Mouse (Mus musculus) embryonic facial prominence, embryonic 13.5 days (tissue): Measurements from ENCODE around the gene Fndc3b. TPM values are rescaled to one million over a fixed set of nuclear protein-coding genes. Genes with fewer than 3 reads are reported as not detected.
A peak's percentile ranks its signal among the peaks of the same experiment; 100 is the strongest.
"Not testable (repeated sequence)": the region's sequence is repeated elsewhere in the genome, so short reads cannot be mapped to it uniquely, and the experiment has no call there.

Experiments
- ATAC-seq: fragments of 200-750 bp; cut with Nextera tagmentation; 2 replicates; pipeline ENCODE4 v1.8.0; 2017; ENCODE audit warnings: low read depth; ENCODE audit not compliant: insufficient number of reproducible peaks, insufficient read depth, low FRiP score, low TSS enrichment
- H3K27ac ChIP-seq: fragments of 300-500 bp; sonication (generic); 2 replicates; pipeline ENCODE4 v1.5.1; 2015; ENCODE audit warnings: moderate library complexity, mild to moderate bottlenecking, inconsistent platforms
- H3K27me3 ChIP-seq: fragments of 300-500 bp; sonication (generic); 2 replicates; pipeline ENCODE4 v1.6.1; 2015; ENCODE audit warnings: mild to moderate bottlenecking, inconsistent platforms
- H3K36me3 ChIP-seq: fragments of 300-500 bp; sonication (generic); 2 replicates; pipeline ENCODE4 v1.6.1; 2015; ENCODE audit warnings: mild to moderate bottlenecking, inconsistent platforms
- H3K4me1 ChIP-seq: fragments of 300-500 bp; sonication (generic); 2 replicates; pipeline ENCODE4 v1.6.1; 2015; ENCODE audit warnings: inconsistent platforms
- H3K4me2 ChIP-seq: fragments of 300-500 bp; sonication (generic); 2 replicates; pipeline ENCODE4 v1.6.1; 2015; ENCODE audit warnings: moderate library complexity, mild to moderate bottlenecking, inconsistent platforms
- H3K4me3 ChIP-seq: fragments of 300-500 bp; sonication (generic); 2 replicates; pipeline ENCODE4 v1.5.1; 2015; ENCODE audit warnings: mild to moderate bottlenecking, inconsistent platforms
- H3K9ac ChIP-seq: fragments of 300-500 bp; sonication (generic); 2 replicates; pipeline ENCODE4 v1.6.1; 2015; ENCODE audit warnings: mild to moderate bottlenecking, inconsistent platforms
- H3K9me3 ChIP-seq: fragments of 300-500 bp; sonication (generic); 2 replicates; pipeline ENCODE4 v1.6.1; 2016; ENCODE audit warnings: inconsistent platforms
- WGBS: fragments of 180-500 bp; shearing (Covaris S2); methylation state at CpG from one replicate; pipeline ENCODE4 v1.1.7; 2015; ENCODE audit warnings: mixed read lengths; 5-methylcytosine and 5-hydroxymethylcytosine counted together
- polyA plus RNA-seq: library from polyadenylated mRNA; unstranded; fragments of >200 nt; fragmentation: Nextera tagmentation; extraction: Ambion mirVana; gene quantifications from 2 replicates; pipeline ENCODE4 v1.2.1, GENCODE M21; 2015

The Fndc3b gene
- polyA plus RNA-seq, 1 experiment from 2014 or later = 26.6 TPM

- WGBS = 59% methylated on average over 3 of the region's 3 CpGs
- no peak overlapping the region for H3K9ac ChIP-seq
- no peak for ATAC-seq
- H3K4me2 ChIP-seq = no peak overlapping the region
- H3K9me3 ChIP-seq = no peaks in the 10 kb centered on the region
- H3K27me3 ChIP-seq = no peaks in the 10 kb centered on the region
- peaks cover 8% of the 10 kb centered on the region for H3K36me3 ChIP-seq
- no peak overlapping the region for H3K4me3 ChIP-seq
- no peak overlapping the region for H3K27ac ChIP-seq
- H3K4me1 ChIP-seq = no peaks in the 10 kb centered on the region
Observed at GRCm38 (mm10) chr3:27413566-27413965, 297.5 kb downstream of the Fndc3b start.

DNA sequence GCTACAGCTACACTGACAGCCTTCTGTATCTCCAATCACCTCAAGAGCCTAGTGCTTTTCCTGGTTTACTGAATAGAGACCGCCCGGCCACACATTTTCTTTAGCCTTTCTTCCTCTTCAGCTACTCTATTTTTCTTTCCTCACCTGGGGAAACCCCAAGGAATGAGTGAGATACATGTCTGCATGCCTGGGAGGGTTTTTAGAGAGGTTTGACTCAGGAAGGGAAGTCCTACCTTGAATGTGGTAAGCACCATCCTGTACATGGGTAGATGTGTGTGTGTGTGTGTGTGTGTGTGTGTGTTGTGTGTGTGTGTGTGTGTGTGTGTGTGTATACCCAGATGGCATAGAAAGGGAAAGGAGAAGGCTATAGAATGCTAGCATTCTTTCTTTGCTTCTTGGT, 299.8 kb downstream of the Fndc3b start:
- no peaks in the 10 kb centered on the region for H3K27me3 ChIP-seq
- no peak overlapping the region for H3K9ac ChIP-seq
- no peak overlapping the region for H3K4me2 ChIP-seq
- H3K4me3 ChIP-seq = no peak overlapping the region
- H3K27ac ChIP-seq = no peak overlapping the region
- no peaks in the 10 kb centered on the region for H3K9me3 ChIP-seq
- ATAC-seq = no peak
- 95% methylated on average over 2 of the region's 2 CpGs for WGBS
- no peaks in the 10 kb centered on the region for H3K4me1 ChIP-seq
- no peaks in the 10 kb centered on the region for H3K36me3 ChIP-seq

GRCm38 (mm10) chr3:27408564-27408963, 302.5 kb downstream of the Fndc3b start:
- H3K27me3 ChIP-seq = no peaks in the 10 kb centered on the region
- H3K4me3 ChIP-seq = no peak overlapping the region
- H3K36me3 ChIP-seq = no peaks in the 10 kb centered on the region
- no peak overlapping the region for H3K4me2 ChIP-seq
- no peak for ATAC-seq
- H3K9ac ChIP-seq = no peak overlapping the region
- no peaks in the 10 kb centered on the region for H3K9me3 ChIP-seq
- WGBS = 61% methylated on average over 2 of the region's 2 CpGs
- H3K4me1 ChIP-seq = no peaks in the 10 kb centered on the region
- no peak overlapping the region for H3K27ac ChIP-seq

DNA sequence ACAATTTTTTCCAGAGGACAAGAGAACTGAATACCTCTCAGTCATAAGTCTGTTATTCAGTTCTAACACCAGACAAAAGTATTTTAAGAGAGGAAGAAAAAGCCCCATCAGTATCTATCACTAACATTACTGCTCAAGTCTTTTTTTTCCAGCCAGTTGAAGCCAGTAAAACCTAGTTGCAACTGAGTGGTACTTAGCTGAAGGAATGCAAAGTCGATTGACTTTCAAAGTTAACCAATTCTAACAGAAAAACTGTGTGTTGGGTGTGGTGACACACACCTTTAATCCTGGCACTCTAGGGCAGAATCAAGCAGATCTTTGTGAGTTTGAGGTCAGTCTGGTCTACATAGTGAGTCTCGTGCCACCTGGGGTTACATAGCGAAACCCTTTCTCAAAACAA, 304.7 kb downstream of the Fndc3b start:
- Histone ChIP-seq H3K4me2 (no peak overlapping the region), H3K4me1 (no peaks in the 10 kb centered on the region), H3K27me3 (no peaks in the 10 kb centered on the region), H3K27ac (no peak overlapping the region), H3K4me3 (no peak overlapping the region), H3K9ac (no peak overlapping the region), H3K9me3 (no peaks in the 10 kb centered on the region), H3K36me3 (no peaks in the 10 kb centered on the region)
- WGBS = 83% methylated on average over 3 of the region's 3 CpGs
- ATAC-seq = no peak

- H3K36me3 ChIP-seq, H3K27ac ChIP-seq, H3K4me1 ChIP-seq, H3K9ac ChIP-seq, H3K9me3 ChIP-seq, H3K4me3 ChIP-seq, H3K4me2 ChIP-seq, H3K27me3 ChIP-seq, ATAC-seq: not testable (repeated sequence)
- WGBS = 92% methylated on average over 3 of the region's 3 CpGs
Observed at GRCm38 (mm10) chr3:27400996-27401395, 310.1 kb downstream of the Fndc3b start.

DNA sequence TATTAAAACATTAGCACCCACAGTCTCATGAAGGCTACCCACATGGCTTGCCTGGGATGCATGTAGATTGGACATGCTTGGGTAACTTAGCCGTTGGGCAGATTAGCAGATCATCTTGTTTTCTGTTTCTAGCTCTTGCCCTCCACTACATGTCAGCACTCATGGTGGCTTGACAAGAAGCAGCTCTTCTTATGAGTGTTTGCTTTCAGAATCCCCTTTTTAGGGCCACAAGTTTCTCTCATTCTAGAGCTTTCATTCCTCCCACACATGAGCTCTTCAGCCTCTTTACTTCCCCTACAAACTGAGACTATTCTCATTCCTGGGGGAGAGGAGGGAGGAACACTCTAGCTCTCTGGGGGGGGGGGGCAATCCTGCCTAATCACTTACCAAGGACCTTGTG, 321.2 kb downstream of the Fndc3b start:
- Histone ChIP-seq H3K4me2 (no peak overlapping the region), H3K4me3 (no peak overlapping the region), H3K9ac (no peak overlapping the region), H3K9me3 (no peaks in the 10 kb centered on the region), H3K4me1 (no peaks in the 10 kb centered on the region), H3K36me3 (no peaks in the 10 kb centered on the region), H3K27ac (no peak overlapping the region), H3K27me3 (no peaks in the 10 kb centered on the region)
- 87% methylated on average over 1 of the region's 1 CpGs for WGBS
- ATAC-seq = no peak

GRCm38 (mm10) chr3:27384836-27385235, 326.3 kb downstream of the Fndc3b start:
- Histone ChIP-seq H3K9ac (no peak overlapping the region), H3K27ac (no peak overlapping the region), H3K9me3 (no peaks in the 10 kb centered on the region), H3K27me3 (no peaks in the 10 kb centered on the region), H3K4me3 (no peak overlapping the region), H3K36me3 (no peaks in the 10 kb centered on the region), H3K4me1 (no peaks in the 10 kb centered on the region), H3K4me2 (no peak overlapping the region)
- ATAC-seq = no peak
- WGBS = 56% methylated on average over 3 of the region's 3 CpGs

DNA sequence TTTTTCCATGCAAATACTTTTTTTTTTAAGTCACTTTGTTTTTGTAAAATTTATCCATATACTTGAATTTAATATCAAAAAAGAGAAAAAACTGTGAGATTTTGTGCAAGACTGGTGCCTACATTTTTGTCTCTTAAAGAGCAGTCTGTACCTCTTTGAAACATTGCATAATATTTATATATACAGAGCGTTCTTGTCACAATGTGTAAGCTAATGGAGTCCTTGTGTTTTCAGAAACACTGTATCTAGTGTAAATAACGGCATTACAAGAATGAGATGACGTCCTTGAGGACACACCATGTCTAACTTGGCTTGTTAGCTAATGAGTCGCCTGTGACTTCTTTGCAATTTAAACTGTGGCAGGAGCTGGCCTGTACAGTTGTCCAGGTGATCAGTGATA, 333.2 kb downstream of the Fndc3b start:
- ATAC-seq = no peak
- no peak overlapping the region for H3K4me3 ChIP-seq
- H3K9ac ChIP-seq = no peak overlapping the region
- H3K27me3 ChIP-seq = peaks cover 27% of the 10 kb centered on the region
- no peaks in the 10 kb centered on the region for H3K36me3 ChIP-seq
- H3K9me3 ChIP-seq = no peaks in the 10 kb centered on the region
- H3K27ac ChIP-seq = no peak overlapping the region
- WGBS = 72% methylated on average over 4 of the region's 4 CpGs
- no peaks in the 10 kb centered on the region for H3K4me1 ChIP-seq
- H3K4me2 ChIP-seq = no peak overlapping the region

DNA sequence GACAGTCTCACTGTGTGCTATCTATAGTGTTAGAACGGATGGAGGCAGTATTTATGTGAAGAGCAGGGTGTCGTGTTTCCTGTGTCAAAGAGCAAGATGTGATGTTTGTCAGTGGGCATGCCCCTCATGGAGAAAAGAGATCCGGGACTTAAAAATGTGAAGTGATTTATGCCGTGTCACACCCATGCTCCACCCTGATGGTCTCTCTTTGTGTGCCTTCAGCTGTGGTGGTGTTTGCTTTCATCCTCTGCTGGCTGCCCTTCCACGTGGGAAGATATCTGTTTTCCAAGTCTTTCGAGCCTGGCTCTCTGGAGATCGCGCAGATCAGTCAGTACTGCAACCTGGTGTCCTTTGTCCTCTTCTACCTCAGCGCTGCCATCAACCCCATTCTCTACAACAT, 336.7 kb downstream of the Fndc3b start:
- Histone ChIP-seq H3K4me1 (peaks cover 8% of the 10 kb centered on the region), H3K27ac (no peak overlapping the region), H3K9ac (no peak overlapping the region), H3K4me2 (no peak overlapping the region), H3K36me3 (no peaks in the 10 kb centered on the region), H3K4me3 (no peak overlapping the region), H3K27me3 (peaks cover 62% of the 10 kb centered on the region), H3K9me3 (no peaks in the 10 kb centered on the region)
- 54% methylated on average over 9 of the region's 9 CpGs for WGBS
- no peak for ATAC-seq

DNA sequence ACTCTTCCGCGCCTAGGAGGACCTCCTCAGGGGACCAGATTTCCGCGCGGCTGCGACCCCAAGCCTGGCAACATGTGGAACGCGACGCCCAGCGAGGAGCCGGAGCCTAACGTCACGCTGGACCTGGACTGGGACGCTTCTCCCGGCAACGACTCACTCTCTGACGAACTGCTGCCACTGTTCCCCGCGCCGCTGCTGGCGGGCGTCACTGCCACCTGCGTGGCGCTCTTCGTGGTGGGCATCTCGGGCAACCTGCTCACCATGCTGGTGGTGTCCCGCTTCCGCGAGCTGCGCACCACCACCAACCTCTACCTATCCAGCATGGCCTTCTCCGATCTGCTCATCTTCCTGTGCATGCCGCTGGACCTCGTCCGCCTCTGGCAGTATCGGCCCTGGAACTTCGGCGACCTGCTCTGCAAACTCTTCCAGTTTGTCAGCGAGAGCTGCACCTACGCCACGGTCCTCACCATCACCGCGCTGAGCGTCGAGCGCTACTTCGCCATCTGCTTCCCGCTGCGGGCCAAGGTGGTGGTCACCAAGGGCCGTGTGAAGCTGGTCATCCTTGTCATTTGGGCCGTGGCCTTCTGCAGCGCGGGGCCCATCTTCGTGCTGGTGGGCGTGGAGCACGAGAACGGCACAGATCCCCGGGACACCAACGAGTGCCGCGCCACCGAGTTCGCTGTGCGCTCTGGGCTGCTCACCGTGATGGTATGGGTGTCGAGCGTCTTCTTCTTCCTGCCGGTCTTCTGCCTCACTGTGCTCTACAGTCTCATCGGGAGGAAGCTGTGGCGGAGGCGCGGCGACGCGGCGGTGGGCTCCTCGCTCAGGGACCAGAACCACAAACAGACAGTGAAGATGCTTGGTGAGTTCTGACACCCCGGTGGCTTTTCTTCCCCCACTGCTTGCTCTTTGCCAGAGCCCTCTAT, 339.1 kb downstream of the Fndc3b start:
- Histone ChIP-seq H3K4me2 (peak overlapping the region; percentile 54), H3K27me3 (peaks cover 68% of the 10 kb centered on the region), H3K9ac (no peak overlapping the region), H3K36me3 (no peaks in the 10 kb centered on the region), H3K9me3 (no peaks in the 10 kb centered on the region), H3K4me3 (peak overlapping the region; percentile 31), H3K27ac (no peak overlapping the region), H3K4me1 (peaks cover 8% of the 10 kb centered on the region)
- 0 out of 2 replicates have a peak, but pooled peaks have one; percentile 48 for ATAC-seq
- under 1% methylated on average over 77 of the region's 77 CpGs for WGBS

- H3K36me3 ChIP-seq = no peaks in the 10 kb centered on the region
- ATAC-seq = 0 out of 2 replicates have a peak, but pooled peaks have one; percentile 26
- H3K4me2 ChIP-seq = peak within 1 kb of the TSS; percentile 54
- H3K4me3 ChIP-seq = peak within 1 kb of the TSS; percentile 31
- peaks cover 68% of the 10 kb centered on the region for H3K27me3 ChIP-seq
- no peak within 1 kb of the TSS for H3K9ac ChIP-seq
- H3K4me1 ChIP-seq = peaks cover 8% of the 10 kb centered on the region
- H3K9me3 ChIP-seq = no peaks in the 10 kb centered on the region
- no peak within 1 kb of the TSS for H3K27ac ChIP-seq
- WGBS = 2% methylated on average over 19 of the region's 19 CpGs
Observed at GRCm38 (mm10) chr3:27371276-27371621, 339.9 kb downstream of the Fndc3b start, which contains the start of gene Ghsr. Ghsr (plus strand) TSS chr3:27371351.

- Histone ChIP-seq H3K4me1 (peaks cover 8% of the 10 kb centered on the region), H3K4me2 (peak overlapping the region; percentile 54; the same call in 1 of the 2 replicates), H3K27ac (no peak overlapping the region), H3K9ac (no peak overlapping the region), H3K36me3 (no peaks in the 10 kb centered on the region), H3K9me3 (no peaks in the 10 kb centered on the region), H3K27me3 (peaks cover 68% of the 10 kb centered on the region), H3K4me3 (0 out of 2 replicates have a peak overlapping the region, but pooled peaks have one; percentile 31)
- whole genome bisulfite sequencing = 2% methylated on average over 20 of the region's 20 CpGs
- no peak for ATAC-seq
Observed at GRCm38 (mm10) chr3:27370582-27371275, 340.4 kb downstream of the Fndc3b start.
